Mouse (Mus musculus) layer of hippocampus, adult 9-10 months (tissue): Measurements from ENCODE around the gene Ddx19b.
"Not testable (repeated sequence)": the region's sequence is repeated elsewhere in the genome, so short reads cannot be mapped to it uniquely, and the experiment has no call there.

ENCODE experiments used
- DNase-seq: peaks from one replicate; pipeline ENCODE4 v3.0.0; 2022; ENCODE audit warnings: low spot score

The Ddx19b gene

GRCm38 (mm10) chr8:111033482-111034215, 2.1 kb upstream of the Ddx19b start:
- DNase-seq = peak; percentile 99

GRCm38 (mm10) chr8:111032916-111033315, 1.4 kb upstream of the Ddx19b start, which contains the start of gene Aars:
TSS of gene Aars (plus strand) at chr8:111033144.
- DNase-seq = no peak

GRCm38 (mm10) chr8:111030045-111030444, 1.5 kb downstream of the Ddx19b start:
- DNase-seq = no peak

- DNase-seq = no peak
Observed at GRCm38 (mm10) chr8:111029589-111029988, 2.0 kb downstream of the Ddx19b start.

- peak; percentile 58 for DNase-seq
Observed at GRCm38 (mm10) chr8:111027391-111027937, 4.1 kb downstream of the Ddx19b start.

- DNase-seq = not testable (repeated sequence)
Observed at GRCm38 (mm10) chr8:111026609-111027008, 4.9 kb downstream of the Ddx19b start.

GRCm38 (mm10) chr8:111010230-111010991, 21.1 kb downstream of the Ddx19b start:
- not testable (repeated sequence) for DNase-seq

- peak; percentile 59 for DNase-seq
Observed at GRCm38 (mm10) chr8:110997547-110998531, 33.7 kb downstream of the Ddx19b start, which contains the start of gene Ddx19a. TSS of gene Ddx19a (minus strand) at chr8:110997800.

GRCm38 (mm10) chr8:110996641-110997430, 34.7 kb downstream of the Ddx19b start:
- no peak for DNase-seq

- no peak for DNase-seq
Observed at GRCm38 (mm10) chr8:110990017-110990416, 41.5 kb downstream of the Ddx19b start.

- no peak for DNase-seq
Observed at GRCm38 (mm10) chr8:110987805-110988744, 43.5 kb downstream of the Ddx19b start.

- DNase-seq = no peak
Observed at GRCm38 (mm10) chr8:110981304-110981703, 50.2 kb downstream of the Ddx19b start.

GRCm38 (mm10) chr8:110977987-110978386, 53.6 kb downstream of the Ddx19b start:
- DNase-seq = not testable (repeated sequence)

- not testable (repeated sequence) for DNase-seq
Observed at GRCm38 (mm10) chr8:110976532-110976931, 55.0 kb downstream of the Ddx19b start.

- peak; percentile 93 for DNase-seq
Observed at GRCm38 (mm10) chr8:110969910-110970770, 61.4 kb downstream of the Ddx19b start.

GRCm38 (mm10) chr8:110967326-110967725, 64.2 kb downstream of the Ddx19b start:
- DNase-seq = no peak

- DNase-seq = no peak
Observed at GRCm38 (mm10) chr8:110966586-110966985, 65.0 kb downstream of the Ddx19b start.

- DNase-seq = no peak
Observed at GRCm38 (mm10) chr8:110965594-110965993, 66.0 kb downstream of the Ddx19b start.

- no peak for DNase-seq
Observed at GRCm38 (mm10) chr8:110964666-110965065, 66.9 kb downstream of the Ddx19b start.
